Mouse (Mus musculus) erythroblast, embryonic 14.5 days (primary cell): ENCODE measurements around the gene Flt3l. TPM values are rescaled to one million over a fixed set of nuclear protein-coding genes. Genes with fewer than 3 reads are reported as not detected.

Experiments
- H3K27me3 ChIP-seq: 2 replicates; pipeline ENCODE4 v1.6.1; 2012; ENCODE audit warnings: inconsistent platforms; ENCODE audit not compliant: control insufficient read depth
- H3K36me3 ChIP-seq: 2 replicates; pipeline ENCODE4 v1.6.1; 2012; ENCODE audit warnings: mild to moderate bottlenecking, inconsistent platforms; ENCODE audit not compliant: control insufficient read depth
- H3K4me1 ChIP-seq: 2 replicates; pipeline ENCODE4 v1.6.1; 2012; ENCODE audit warnings: inconsistent platforms; ENCODE audit not compliant: control insufficient read depth
- H3K4me3 ChIP-seq: replicated peaks from 2 replicates; pipeline ENCODE3; 2012; ENCODE audit warnings: moderate library complexity, mild to moderate bottlenecking, inconsistent platforms
- H3K9me3 ChIP-seq: 2 replicates; pipeline ENCODE4 v1.6.1; 2012; ENCODE audit warnings: low read length, inconsistent platforms, mixed read lengths; ENCODE audit not compliant: control insufficient read depth
- GATA1 ChIP-seq: IDR thresholded peaks from 2 replicates; pipeline ENCODE4 v1.6.1; 2012; ENCODE audit warnings: low read length, inconsistent platforms, mixed read lengths
- TAL1 ChIP-seq: IDR thresholded peaks from 3 replicates; pipeline ENCODE4 v1.6.1; 2012; ENCODE audit warnings: low read length, inconsistent platforms, mixed read lengths
- polyA plus RNA-seq: library from polyadenylated mRNA; stranded (reverse); fragments of >175 nt; gene quantifications from 2 replicates; pipeline ENCODE4 v1.2.3, GENCODE M21; 2012

Gene Flt3l
- polyA plus RNA-seq, 1 experiment, result 1.7 TPM

- no peak overlapping the region for H3K4me3 ChIP-seq
- no peaks in the 10 kb centered on the region for H3K36me3 ChIP-seq
- H3K9me3 ChIP-seq, result peaks cover 43% of the 10 kb centered on the region
- no peak for TF ChIP-seq GATA1
- no peak for TF ChIP-seq TAL1
- H3K27me3 ChIP-seq, result peaks cover 94% of the 10 kb centered on the region
- peaks cover 17% of the 10 kb centered on the region for H3K4me1 ChIP-seq
Observed at GRCm38 (mm10) chr7:45166950-45167401, 30.7 kb upstream of the Flt3l start.

- TF ChIP-seq GATA1 (no peak), TAL1 (no peak)
- peaks cover 88% of the 10 kb centered on the region for H3K27me3 ChIP-seq
- H3K4me1 ChIP-seq, result peaks cover 21% of the 10 kb centered on the region
- no peak overlapping the region for H3K4me3 ChIP-seq
- H3K36me3 ChIP-seq, result peaks cover 4% of the 10 kb centered on the region
- peaks cover 37% of the 10 kb centered on the region for H3K9me3 ChIP-seq
Observed at GRCm38 (mm10) chr7:45165701-45166100, 29.5 kb upstream of the Flt3l start.

GRCm38 (mm10) chr7:45164833-45165232, 28.6 kb upstream of the Flt3l start:
- Histone ChIP-seq H3K4me3 (no peak overlapping the region), H3K4me1 (peaks cover 21% of the 10 kb centered on the region), H3K9me3 (peaks cover 29% of the 10 kb centered on the region), H3K27me3 (peaks cover 80% of the 10 kb centered on the region), H3K36me3 (peaks cover 10% of the 10 kb centered on the region)
- no peak for TF ChIP-seq GATA1
- TF ChIP-seq TAL1, result no peak

GRCm38 (mm10) chr7:45163735-45164490, 27.7 kb upstream of the Flt3l start, which contains the start of gene Slc17a7:
Slc17a7 (plus strand) TSS chr7:45163949.
- Histone ChIP-seq H3K4me1 (peaks cover 21% of the 10 kb centered on the region), H3K36me3 (peaks cover 15% of the 10 kb centered on the region), H3K27me3 (peaks cover 71% of the 10 kb centered on the region), H3K9me3 (peaks cover 19% of the 10 kb centered on the region), H3K4me3 (peak within 1 kb of the TSS; percentile 38)
- TF ChIP-seq GATA1 (no peak), TAL1 (no peak)

- TF ChIP-seq GATA1 (no peak), TAL1 (no peak)
- Histone ChIP-seq H3K9me3 (peaks cover 11% of the 10 kb centered on the region), H3K4me3 (no peak overlapping the region), H3K27me3 (peaks cover 62% of the 10 kb centered on the region), H3K4me1 (peaks cover 21% of the 10 kb centered on the region), H3K36me3 (peaks cover 23% of the 10 kb centered on the region)
Observed at GRCm38 (mm10) chr7:45162996-45163615, 26.9 kb upstream of the Flt3l start.

DNA sequence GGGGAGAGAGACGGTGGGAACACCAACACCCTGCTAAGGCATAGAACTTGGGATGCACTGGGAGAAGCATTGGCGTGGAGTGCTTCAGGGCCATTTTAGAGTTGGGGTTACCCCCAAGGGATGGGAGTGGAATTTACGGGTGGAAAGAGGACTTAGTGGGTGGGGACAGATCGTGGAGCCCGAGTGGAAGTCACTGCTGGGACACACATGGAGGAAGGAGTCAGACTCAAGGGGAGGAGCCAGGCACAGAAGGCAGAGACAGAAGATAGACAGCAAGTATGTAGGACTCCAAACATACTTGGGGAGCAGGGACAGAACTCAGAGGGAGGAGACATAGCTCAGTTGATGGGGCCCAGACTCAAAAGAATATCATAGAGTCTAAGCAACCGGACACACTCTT, 26.3 kb upstream of the Flt3l start:
- H3K27me3 ChIP-seq, result peaks cover 57% of the 10 kb centered on the region
- peaks cover 21% of the 10 kb centered on the region for H3K4me1 ChIP-seq
- peaks cover 29% of the 10 kb centered on the region for H3K36me3 ChIP-seq
- H3K9me3 ChIP-seq, result peaks cover 6% of the 10 kb centered on the region; the same call in 1 of the 2 replicates
- no peak for TF ChIP-seq GATA1
- no peak for TF ChIP-seq TAL1
- peak overlapping the region; percentile 54 for H3K4me3 ChIP-seq

DNA sequence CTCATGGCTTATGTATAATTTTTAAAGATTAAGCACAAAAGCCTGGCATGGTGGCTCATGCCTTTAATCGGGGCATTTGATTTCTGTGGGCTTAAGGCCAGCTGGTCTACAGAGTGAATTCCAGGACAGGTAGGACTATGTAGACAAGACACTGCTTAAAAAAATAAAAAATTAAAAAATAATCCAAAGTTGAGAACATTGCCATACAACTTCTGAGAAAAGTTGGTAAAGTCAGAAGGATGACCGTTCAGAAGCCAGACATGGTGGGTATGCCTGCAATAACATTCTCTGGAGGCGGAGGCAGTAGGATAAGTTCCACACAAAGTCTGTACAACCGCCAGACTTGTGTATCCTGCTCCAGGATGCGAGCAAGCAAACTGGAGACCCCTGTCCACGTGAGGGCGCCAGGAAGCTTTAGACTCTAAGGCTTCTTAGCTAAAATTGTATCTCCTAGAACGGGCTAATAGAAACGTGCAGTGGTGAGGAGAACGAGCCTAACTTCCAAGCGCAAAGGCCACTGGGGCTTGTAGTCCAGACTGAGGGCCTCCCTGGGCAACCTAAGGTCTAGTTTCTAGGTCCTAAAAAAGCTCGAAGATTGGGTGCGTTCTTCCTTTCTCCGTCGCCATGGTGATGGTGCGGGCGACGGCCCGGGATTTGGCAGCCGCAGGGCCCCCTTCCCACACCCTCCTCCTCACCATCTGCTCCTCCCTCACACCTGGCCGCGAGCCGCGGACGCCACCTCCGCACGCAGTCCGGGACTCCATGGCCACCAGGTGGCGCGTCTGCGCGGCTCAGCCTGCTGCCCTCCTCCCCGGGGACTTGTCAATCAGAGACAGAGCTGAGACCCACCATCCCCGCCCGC, 25.6 kb upstream of the Flt3l start:
- H3K4me3 ChIP-seq, result peak overlapping the region; percentile 54
- no peak for TF ChIP-seq TAL1
- no peak for TF ChIP-seq GATA1
- H3K27me3 ChIP-seq, result peaks cover 50% of the 10 kb centered on the region
- H3K9me3 ChIP-seq, result peaks cover 2% of the 10 kb centered on the region; the same call in 1 of the 2 replicates
- peaks cover 24% of the 10 kb centered on the region for H3K4me1 ChIP-seq
- H3K36me3 ChIP-seq, result peaks cover 34% of the 10 kb centered on the region

DNA sequence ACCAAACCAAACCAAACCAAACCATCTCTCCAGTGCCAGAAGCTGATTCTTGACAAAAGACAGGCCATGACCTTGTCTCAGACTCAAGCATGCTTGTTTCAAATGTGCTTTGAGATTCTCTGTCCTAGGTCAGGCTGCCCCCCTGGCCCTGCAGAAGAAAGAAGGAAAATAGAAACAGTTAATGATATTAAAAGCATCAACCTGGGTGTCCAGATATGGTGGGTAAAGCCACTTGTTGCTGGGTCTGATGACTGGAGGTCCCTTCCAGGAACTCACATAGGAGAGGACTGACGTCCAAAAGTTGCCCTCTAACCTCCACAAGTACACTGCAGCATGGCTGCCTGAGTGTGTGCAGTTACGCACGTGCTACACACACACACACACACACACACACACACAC, 24.6 kb upstream of the Flt3l start:
- Histone ChIP-seq H3K9me3 (peaks cover 2% of the 10 kb centered on the region; the same call in 1 of the 2 replicates), H3K4me1 (peaks cover 25% of the 10 kb centered on the region), H3K27me3 (peaks cover 40% of the 10 kb centered on the region), H3K4me3 (no peak overlapping the region), H3K36me3 (peaks cover 41% of the 10 kb centered on the region)
- TF ChIP-seq TAL1 (no peak), GATA1 (no peak)
